Mouse (Mus musculus): ENCODE measurements around the gene Myrf. TPM values are rescaled to one million over a fixed set of nuclear protein-coding genes. Genes with fewer than 3 reads are reported as not detected.

Myrf gene
- total and polyA plus RNA-seq, 2 experiments from 2014 or later, result 0.91 to 2.2 TPM

GRCm38 (mm10) chr19:10272746-10273145 is 32.2 kb upstream of the Myrf start:
- Histone ChIP-seq H3K4me2 (ENCODE audit: low read depth, low read length, poor library complexity, severe bottlenecking) (peak overlapping the region; percentile 15; the same call in 1 of the 2 replicates), H3K4me1 (ENCODE audit: insufficient read depth, low read length) (peaks cover 11% of the 10 kb centered on the region; the same call in 1 of the 2 replicates), H3K36me3 (ENCODE audit: insufficient read depth, low read length) (peaks cover 12% of the 10 kb centered on the region), H3K27me3 (ENCODE audit: insufficient read depth, low read length) (no peaks in the 10 kb centered on the region), H3K9me3 (ENCODE audit: low read length) (no peaks in the 10 kb centered on the region), H3K27ac (ENCODE audit: low read depth, low read length) (0 out of 2 replicates have a peak overlapping the region, but pooled peaks have one; percentile 2), H3K4me3 (ENCODE audit: low read depth, low read length) (no peak overlapping the region), H3K9ac (replicated peaks; ENCODE audit: low read length, poor library complexity, severe bottlenecking) (0 out of 2 replicates have a peak overlapping the region, but pooled peaks have one; percentile 33)
- no peak for TF ChIP-seq CTCF (IDR thresholded peaks at IDR 0.05)
- WGBS, result 26% methylated on average over 11 of the region's 11 CpGs
- peak; percentile 70 for ATAC-seq (ENCODE audit: low FRiP score)
- DNase-seq (ENCODE audit: low spot score), result peak; percentile 40

DNA sequence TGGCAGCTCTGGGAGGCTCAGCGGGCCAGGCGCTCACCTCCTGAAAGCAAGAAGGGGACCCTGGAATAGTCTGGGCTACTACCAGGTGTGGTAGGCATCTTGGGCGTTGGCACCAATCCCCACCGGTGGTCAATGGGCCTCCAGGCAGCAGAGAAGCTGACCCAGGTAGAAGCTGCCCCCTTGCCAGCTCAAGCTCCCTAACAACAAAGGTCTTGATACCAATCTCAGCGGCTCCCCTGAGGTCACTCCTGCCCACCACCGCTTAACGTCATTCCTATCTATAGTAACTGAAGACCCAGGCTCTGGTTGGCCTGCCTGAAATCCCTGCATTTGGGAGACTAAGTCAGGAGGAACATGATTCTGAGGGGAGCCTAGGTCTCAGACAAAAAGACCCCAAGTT is 31.0 kb upstream of the Myrf start:
- Histone ChIP-seq H3K4me1 (ENCODE audit: insufficient read depth, low read length) (peaks cover 6% of the 10 kb centered on the region; the same call in 1 of the 2 replicates), H3K27ac (ENCODE audit: low read depth, low read length) (no peak overlapping the region), H3K4me3 (ENCODE audit: low read depth, low read length) (no peak overlapping the region), H3K27me3 (ENCODE audit: insufficient read depth, low read length) (no peaks in the 10 kb centered on the region), H3K9me3 (ENCODE audit: low read length) (no peaks in the 10 kb centered on the region), H3K36me3 (ENCODE audit: insufficient read depth, low read length) (peaks cover 12% of the 10 kb centered on the region), H3K4me2 (ENCODE audit: low read depth, low read length, poor library complexity, severe bottlenecking) (no peak overlapping the region), H3K9ac (replicated peaks; ENCODE audit: low read length, poor library complexity, severe bottlenecking) (no peak overlapping the region)
- 90% methylated on average over 7 of the region's 7 CpGs for WGBS
- no peak for TF ChIP-seq CTCF (IDR thresholded peaks at IDR 0.05)
- ATAC-seq (ENCODE audit: low FRiP score) (no peak), DNase-seq (ENCODE audit: low spot score) (no peak)

- no peak for ATAC-seq (ENCODE audit: low FRiP score)
- Histone ChIP-seq H3K4me1 (ENCODE audit: insufficient read depth, low read length) (peaks cover 6% of the 10 kb centered on the region; the same call in 1 of the 2 replicates), H3K4me2 (ENCODE audit: low read depth, low read length, poor library complexity, severe bottlenecking) (no peak overlapping the region), H3K27me3 (ENCODE audit: insufficient read depth, low read length) (no peaks in the 10 kb centered on the region), H3K9ac (replicated peaks; ENCODE audit: low read length, poor library complexity, severe bottlenecking) (no peak overlapping the region), H3K36me3 (ENCODE audit: insufficient read depth, low read length) (peaks cover 12% of the 10 kb centered on the region), H3K4me3 (ENCODE audit: low read depth, low read length) (no peak overlapping the region), H3K9me3 (ENCODE audit: low read length) (no peaks in the 10 kb centered on the region), H3K27ac (ENCODE audit: low read depth, low read length) (no peak overlapping the region)
- 86% methylated on average over 5 of the region's 5 CpGs for WGBS
- DNase-seq (ENCODE audit: low spot score), result no peak
- no peak for TF ChIP-seq CTCF (IDR thresholded peaks at IDR 0.05)
These were observed 29.8 kb upstream of the Myrf start for GRCm38 (mm10) chr19:10270356-10270755.

DNA sequence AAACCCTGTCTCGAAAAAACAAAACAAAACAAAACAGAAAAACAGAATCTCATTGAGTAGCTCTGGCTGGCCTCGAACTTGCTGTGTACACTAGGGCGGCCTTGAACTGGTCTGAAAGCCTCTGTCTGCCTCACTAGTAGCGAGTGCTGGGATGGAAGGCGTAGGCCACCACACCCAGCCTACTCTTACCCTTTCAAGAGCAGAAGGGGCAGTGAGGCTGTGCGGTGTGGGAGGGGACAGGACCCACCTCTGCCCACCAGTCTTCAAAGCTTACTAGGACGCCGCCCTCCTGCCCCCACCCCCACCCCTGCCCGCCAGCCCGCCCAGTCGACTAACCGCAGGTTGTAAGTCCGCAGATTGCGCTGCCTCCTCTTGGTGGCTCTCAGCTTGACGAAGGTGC is 28.3 kb upstream of the Myrf start:
- Histone ChIP-seq H3K9ac (replicated peaks; ENCODE audit: low read length, poor library complexity, severe bottlenecking) (no peak overlapping the region), H3K27me3 (ENCODE audit: insufficient read depth, low read length) (no peaks in the 10 kb centered on the region), H3K4me3 (ENCODE audit: low read depth, low read length) (no peak overlapping the region), H3K9me3 (ENCODE audit: low read length) (no peaks in the 10 kb centered on the region), H3K27ac (ENCODE audit: low read depth, low read length) (no peak overlapping the region), H3K4me2 (ENCODE audit: low read depth, low read length, poor library complexity, severe bottlenecking) (no peak overlapping the region), H3K4me1 (ENCODE audit: insufficient read depth, low read length) (peaks cover 6% of the 10 kb centered on the region; the same call in 1 of the 2 replicates), H3K36me3 (ENCODE audit: insufficient read depth, low read length) (peaks cover 15% of the 10 kb centered on the region)
- 84% methylated on average over 15 of the region's 15 CpGs for WGBS
- no peak for TF ChIP-seq CTCF (IDR thresholded peaks at IDR 0.05)
- ATAC-seq (ENCODE audit: low FRiP score), result no peak
- DNase-seq (ENCODE audit: low spot score), result no peak

DNA sequence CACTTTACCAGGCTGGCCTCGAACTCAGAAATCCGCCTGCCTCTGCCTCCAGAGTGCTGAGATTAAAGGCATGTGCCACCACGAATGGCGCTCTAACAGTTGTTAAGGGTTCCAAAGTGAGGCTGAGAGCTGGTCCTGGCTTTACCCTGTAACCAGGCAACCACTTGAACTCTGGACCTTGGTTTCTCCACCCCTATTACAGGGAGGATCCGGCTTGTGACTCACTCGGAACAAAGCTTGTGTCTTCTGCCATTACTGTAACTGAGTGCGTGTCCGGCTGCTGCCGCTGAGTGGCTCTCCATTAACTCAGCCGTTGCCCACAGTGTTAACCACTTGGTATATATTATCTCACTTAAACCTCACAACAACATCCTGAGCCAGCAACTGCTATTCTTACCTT is 27.4 kb upstream of the Myrf start:
- TF ChIP-seq CTCF (IDR thresholded peaks at IDR 0.05), result no peak
- no peaks in the 10 kb centered on the region for H3K9me3 ChIP-seq (ENCODE audit: low read length)
- no peak overlapping the region for H3K4me3 ChIP-seq (ENCODE audit: low read depth, low read length)
- 86% methylated on average over 10 of the region's 10 CpGs for WGBS
- ATAC-seq (ENCODE audit: low FRiP score) (no peak), DNase-seq (ENCODE audit: low spot score) (no peak)
- no peak overlapping the region for H3K27ac ChIP-seq (ENCODE audit: low read depth, low read length)
- H3K27me3 ChIP-seq (ENCODE audit: insufficient read depth, low read length), result no peaks in the 10 kb centered on the region
- no peak overlapping the region for H3K4me2 ChIP-seq (ENCODE audit: low read depth, low read length, poor library complexity, severe bottlenecking)
- H3K4me1 ChIP-seq (ENCODE audit: insufficient read depth, low read length), result peaks cover under 1% of the 10 kb centered on the region; the same call in 1 of the 2 replicates
- H3K36me3 ChIP-seq (ENCODE audit: insufficient read depth, low read length), result peaks cover 22% of the 10 kb centered on the region
- H3K9ac ChIP-seq (replicated peaks; ENCODE audit: low read length, poor library complexity, severe bottlenecking), result no peak overlapping the region

- H3K27me3 ChIP-seq (ENCODE audit: insufficient read depth, low read length), result no peaks in the 10 kb centered on the region
- no peaks in the 10 kb centered on the region for H3K4me1 ChIP-seq (ENCODE audit: insufficient read depth, low read length)
- no peaks in the 10 kb centered on the region for H3K9me3 ChIP-seq (ENCODE audit: low read length)
- DNase-seq (ENCODE audit: low spot score) (no peak), ATAC-seq (ENCODE audit: low FRiP score) (no peak)
- TF ChIP-seq CTCF (IDR thresholded peaks at IDR 0.05), result no peak
- peak overlapping the region; percentile 26; the same call in 1 of the 2 replicates for H3K27ac ChIP-seq (ENCODE audit: low read depth, low read length)
- no peak overlapping the region for H3K9ac ChIP-seq (replicated peaks; ENCODE audit: low read length, poor library complexity, severe bottlenecking)
- peaks cover 31% of the 10 kb centered on the region for H3K36me3 ChIP-seq (ENCODE audit: insufficient read depth, low read length)
- no peak overlapping the region for H3K4me3 ChIP-seq (ENCODE audit: low read depth, low read length)
- 26% methylated on average over 15 of the region's 15 CpGs for WGBS
- no peak overlapping the region for H3K4me2 ChIP-seq (ENCODE audit: low read depth, low read length, poor library complexity, severe bottlenecking)
These were observed 26.5 kb upstream of the Myrf start for GRCm38 (mm10) chr19:10267057-10267456.

Data from midbrain, postnatal 0 days (tissue).